Mouse (Mus musculus) left cerebral cortex, postnatal 36 days (tissue): ENCODE measurements around the gene Man2a1. TPM values are rescaled to one million over a fixed set of nuclear protein-coding genes. Genes with fewer than 3 reads are reported as not detected.

ENCODE experiments used
- DNase-seq, 2 experiments: peaks; one replicate each; pipeline ENCODE4 v3.0.0; 2021 to 2022; ENCODE audit warnings: low spot score in 2 of 2, mixed read lengths in 1 of 2
- intact Hi-C: fragments of 180-260 bp; cut with DNase I; formaldehyde crosslinking; loops from one replicate; pipeline ENCODE4 v1.15.1; 2025
- total RNA-seq, 2 experiments: library from RNA; stranded (reverse); gene quantifications; 2 replicates each; pipeline ENCODE4 v1.2.3; 2021

Man2a1 gene
- total RNA-seq, 2 experiments from 2014 or later = 20.4 to 21.2 TPM

GRCm38 (mm10) chr17:64601091-64601750 lies 685 bp downstream of the Man2a1 start:
- peak; percentile 53 to 56 for DNase-seq

GRCm38 (mm10) chr17:64601751-64602578 lies 1.4 kb downstream of the Man2a1 start:
- intact Hi-C loops = loop anchor here (5.0 kb wide), 3 partner anchors 270 to 960 kb away; partner anchors contain the start of gene Pja2
- DNase-seq = peak; percentile 55 to 64

More at GRCm38 (mm10) chr17:64601091-64601750, 685 bp downstream of the Man2a1 start:
- intact Hi-C loops = loop anchor here (5.0 kb wide), 3 partner anchors 269 to 961 kb away; partner anchors contain the start of gene Pja2

- no peak for DNase-seq
- intact Hi-C loops = loop anchor here (5.0 kb wide), 3 partner anchors 271 to 959 kb away; partner anchors contain the start of gene Pja2
Measured at GRCm38 (mm10) chr17:64603134-64603533, 2.6 kb downstream of the Man2a1 start.

GRCm38 (mm10) chr17:64603534-64603933 lies 3.0 kb downstream of the Man2a1 start:
- intact Hi-C loops = loop anchor here (5.0 kb wide), 3 partner anchors 271 to 959 kb away; partner anchors contain the start of gene Pja2
- DNase-seq = no peak

GRCm38 (mm10) chr17:64604163-64604562 lies 3.6 kb downstream of the Man2a1 start:
- no peak for DNase-seq
- intact Hi-C loops = loop anchor here (5.0 kb wide), 3 partner anchors 272 to 958 kb away; partner anchors contain the start of gene Pja2

- intact Hi-C loops = no loop called here
- no peak for DNase-seq
Measured at GRCm38 (mm10) chr17:64608228-64608627, 7.7 kb downstream of the Man2a1 start.

- intact Hi-C loops = no loop called here
Measured at GRCm38 (mm10) chr17:64608923-64609598, 8.5 kb downstream of the Man2a1 start.

GRCm38 (mm10) chr17:64609741-64610140 lies 9.2 kb downstream of the Man2a1 start:
- no peak for DNase-seq
- intact Hi-C loops = no loop called here

More at GRCm38 (mm10) chr17:64608923-64609598, 8.5 kb downstream of the Man2a1 start:
- DNase-seq = no peak

GRCm38 (mm10) chr17:64611426-64611825 lies 10.9 kb downstream of the Man2a1 start:
- intact Hi-C loops = no loop called here
- no peak for DNase-seq

- intact Hi-C loops = no loop called here
Measured at GRCm38 (mm10) chr17:64612135-64612885, 11.8 kb downstream of the Man2a1 start.

GRCm38 (mm10) chr17:64612930-64613329 lies 12.4 kb downstream of the Man2a1 start:
- intact Hi-C loops = no loop called here
- no peak for DNase-seq

More at GRCm38 (mm10) chr17:64612135-64612885, 11.8 kb downstream of the Man2a1 start:
- DNase-seq = no peak

- intact Hi-C loops = no loop called here
Measured at GRCm38 (mm10) chr17:64613351-64613750, 12.8 kb downstream of the Man2a1 start.

GRCm38 (mm10) chr17:64614804-64615203 lies 14.3 kb downstream of the Man2a1 start:
- intact Hi-C loops = no loop called here
- no peak for DNase-seq

More at GRCm38 (mm10) chr17:64613351-64613750, 12.8 kb downstream of the Man2a1 start:
- no peak for DNase-seq

- no peak for DNase-seq
- intact Hi-C loops = no loop called here
Measured at GRCm38 (mm10) chr17:64615420-64615819, 14.9 kb downstream of the Man2a1 start.

- DNase-seq = no peak
- intact Hi-C loops = no loop called here
Measured at GRCm38 (mm10) chr17:64616259-64616658, 15.7 kb downstream of the Man2a1 start.

GRCm38 (mm10) chr17:64617838-64618237 lies 17.3 kb downstream of the Man2a1 start:
- intact Hi-C loops = no loop called here
- no peak for DNase-seq

- DNase-seq = no peak
- intact Hi-C loops = no loop called here
Measured at GRCm38 (mm10) chr17:64618996-64619395, 18.5 kb downstream of the Man2a1 start.

- intact Hi-C loops = no loop called here
- DNase-seq = no peak
Measured at GRCm38 (mm10) chr17:64620135-64620534, 19.6 kb downstream of the Man2a1 start.

GRCm38 (mm10) chr17:64620627-64621026 lies 20.1 kb downstream of the Man2a1 start:
- DNase-seq = no peak
- intact Hi-C loops = no loop called here
